Mouse (Mus musculus) left cerebral cortex, postnatal 10 days (tissue): ENCODE data around the gene Btn1a1. TPM values are rescaled to one million over a fixed set of nuclear protein-coding genes. Genes with fewer than 3 reads are reported as not detected.

Experiments used
- total RNA-seq, 2 experiments: library from RNA; stranded (reverse); gene quantifications; 2 replicates each; pipeline ENCODE4 v1.2.3; 2021

The Btn1a1 gene
- total RNA-seq, 2 experiments from 2014 or later: not detected

Other genes starting within 250 kb of the Btn1a1 start
- gene Vmn1r222, start 230.0 kb downstream of the Btn1a1 start, total RNA-seq: not detected
- gene Vmn1r223, start 218.8 kb downstream of the Btn1a1 start, total RNA-seq: not detected
- 10 to 100 TPM; 38.1 to 40.8 TPM for gene Zfp322a, start 96.7 kb downstream of the Btn1a1 start, total RNA-seq
- gene Abt1, start 42.0 kb downstream of the Btn1a1 start, total RNA-seq: 1 to 10 TPM; 6.3 to 6.5 TPM
- under 1 TPM; 0.75 to 0.88 TPM for gene Btn2a2, start 23.0 kb upstream of the Btn1a1 start, total RNA-seq
- 100 to 1,000 TPM; 265 to 270 TPM for gene Hist1h4h, start 65.1 kb upstream of the Btn1a1 start, total RNA-seq
- gene Hist1h2af, start 68.0 kb upstream of the Btn1a1 start, total RNA-seq: 10 to 100 TPM; 27.0 to 28.3 TPM
- 10 to 100 TPM in 1 of 2 experiments, 1 to 10 TPM in 1; 9.7 to 10.4 TPM for gene Hist1h3g, start 69.5 kb upstream of the Btn1a1 start, total RNA-seq
- 1 to 10 TPM; 1.4 to 1.7 TPM for gene Hist1h2bh, start 77.5 kb upstream of the Btn1a1 start, total RNA-seq
- 10 to 100 TPM; 22.6 to 23.0 TPM for gene Hist1h3f, start 78.2 kb upstream of the Btn1a1 start, total RNA-seq
- 100 to 1,000 TPM; 148 to 159 TPM for gene Hist1h4f, start 85.7 kb upstream of the Btn1a1 start, total RNA-seq
- 1 to 10 TPM; 4.5 to 5.3 TPM for gene Hist1h1d, start 87.4 kb upstream of the Btn1a1 start, total RNA-seq
- gene Hist1h3e, start 96.5 kb upstream of the Btn1a1 start, total RNA-seq: 10 to 100 TPM; 65.0 to 81.2 TPM
- gene Hist1h2ae, start 105.3 kb upstream of the Btn1a1 start, total RNA-seq: 10 to 100 TPM in 1 of 2 experiments, 1 to 10 TPM in 1; 9.5 to 14.3 TPM
- gene Hist1h2bg, start 105.5 kb upstream of the Btn1a1 start, total RNA-seq: 100 to 1,000 TPM in 1 of 2 experiments, 10 to 100 TPM in 1; 94.0 to 103 TPM
- gene Hist1h2bf, start 108.3 kb upstream of the Btn1a1 start, total RNA-seq: 10 to 100 TPM; 38.1 to 39.3 TPM
- gene Hist1h2ad, start 108.5 kb upstream of the Btn1a1 start, total RNA-seq: 1 to 10 TPM; 5.8 to 9.4 TPM
- 1 to 10 TPM; 8.4 to 9.1 TPM for gene Hist1h3d, start 109.9 kb upstream of the Btn1a1 start, total RNA-seq
- 100 to 1,000 TPM; 134 to 145 TPM for gene Hist1h4d, start 115.7 kb upstream of the Btn1a1 start, total RNA-seq
- 1 to 10 TPM; 6.8 to 7.2 TPM for gene Hist1h2be, start 155.2 kb upstream of the Btn1a1 start, total RNA-seq
- 10 to 100 TPM; 62.5 to 68.0 TPM for gene Hist1h1e, start 156.7 kb upstream of the Btn1a1 start, total RNA-seq
- 1 to 10 TPM; 2.4 to 2.9 TPM for gene Hist1h2ac, start 218.0 kb upstream of the Btn1a1 start, total RNA-seq
- gene Hist1h2bc, start 218.3 kb upstream of the Btn1a1 start, total RNA-seq: 10 to 100 TPM; 17.4 to 21.2 TPM
- not detected for gene Hist1h1t, start 229.9 kb upstream of the Btn1a1 start, total RNA-seq
- gene Hist1h4c, start 232.6 kb upstream of the Btn1a1 start, total RNA-seq: 100 to 1,000 TPM in 1 of 2 experiments, 10 to 100 TPM in 1; 94.0 to 104 TPM
- gene Hfe, start 245.0 kb upstream of the Btn1a1 start, total RNA-seq: 1 to 10 TPM; 2.0 to 2.5 TPM